Mouse (Mus musculus): ENCODE results near the gene Nt5dc3. TPM values are rescaled to one million over a fixed set of nuclear protein-coding genes. Genes with fewer than 3 reads are reported as not detected.

Nt5dc3 gene
- polyA plus RNA-seq, 1 experiment from 2014 or later, result 9.9 TPM

DNA sequence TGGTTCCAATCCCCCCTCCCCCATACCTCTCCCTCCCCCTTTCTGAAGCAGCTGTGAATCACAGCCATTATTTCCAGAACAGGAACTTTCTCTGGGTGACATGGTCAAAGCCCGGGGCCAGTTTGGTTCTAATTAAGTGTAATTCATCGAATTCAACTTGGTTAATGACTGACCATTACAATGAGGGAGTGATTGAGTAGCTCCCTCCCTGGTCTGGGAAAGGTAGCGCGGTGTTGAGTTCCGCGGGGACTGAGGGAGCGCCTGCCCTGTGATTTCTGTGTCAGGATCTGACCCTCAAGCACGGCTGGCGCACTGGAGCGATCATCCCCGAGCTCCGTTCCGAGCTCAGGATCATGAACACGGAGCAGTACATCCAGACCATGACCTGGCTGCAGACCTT, 46.1 kb downstream of the Nt5dc3 start:
- peaks cover 4% of the 10 kb centered on the region for H3K4me1 ChIP-seq
- no peak for ATAC-seq (ENCODE audit: low FRiP score)
- no peaks in the 10 kb centered on the region for H3K9me3 ChIP-seq (replicated peaks)
- H3K4me3 ChIP-seq (replicated peaks), result no peak overlapping the region
- no peak overlapping the region for H3K4me2 ChIP-seq
- WGBS, result 58% methylated on average over 14 of the region's 14 CpGs
- no peak overlapping the region for H3K9ac ChIP-seq (replicated peaks)
- H3K27me3 ChIP-seq (replicated peaks), result no peaks in the 10 kb centered on the region
- H3K27ac ChIP-seq (replicated peaks), result no peak overlapping the region
- peaks cover 23% of the 10 kb centered on the region for H3K36me3 ChIP-seq

DNA sequence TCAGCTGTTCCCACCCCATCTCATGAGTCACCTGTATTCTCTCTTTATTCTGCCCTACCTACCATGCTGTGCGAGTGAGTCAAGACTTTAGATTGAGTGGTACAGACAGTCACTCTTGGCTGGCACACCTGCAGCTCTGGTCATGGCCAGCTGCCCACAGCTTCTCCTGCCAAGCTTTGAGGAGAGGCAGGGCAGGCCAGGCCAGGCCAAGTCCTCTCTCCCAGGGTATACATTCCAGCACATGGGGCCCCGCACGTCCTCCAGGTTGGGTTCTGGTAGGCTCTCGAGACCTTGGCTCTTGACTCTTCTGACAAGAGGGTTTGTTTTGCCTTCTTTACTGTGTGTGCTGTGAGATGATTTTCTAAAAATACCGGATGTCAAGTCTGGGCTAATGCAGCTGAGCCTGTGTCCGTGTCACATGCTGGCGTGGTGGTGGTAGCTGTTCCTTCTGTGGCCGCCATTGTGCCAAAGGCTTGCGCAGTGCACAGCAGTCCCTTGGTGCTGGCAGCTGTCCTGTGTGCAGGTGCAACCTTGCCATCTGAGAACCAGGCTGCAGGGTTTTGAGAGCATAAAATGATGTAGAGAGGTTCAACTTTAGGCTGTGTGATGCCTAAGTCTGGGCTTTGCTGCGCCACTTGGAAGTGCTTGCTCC, 47.2 kb downstream of the Nt5dc3 start:
- Histone ChIP-seq H3K4me3 (replicated peaks) (no peak overlapping the region), H3K4me1 (no peaks in the 10 kb centered on the region), H3K9me3 (replicated peaks) (no peaks in the 10 kb centered on the region), H3K9ac (replicated peaks) (no peak overlapping the region), H3K27ac (replicated peaks) (no peak overlapping the region), H3K4me2 (no peak overlapping the region), H3K36me3 (peaks cover 18% of the 10 kb centered on the region), H3K27me3 (replicated peaks) (no peaks in the 10 kb centered on the region)
- ATAC-seq (ENCODE audit: low FRiP score), result no peak
- 91% methylated on average over 10 of the region's 10 CpGs for WGBS

GRCm38 (mm10) chr10:86826929-86827328, 48.1 kb downstream of the Nt5dc3 start:
- Histone ChIP-seq H3K4me3 (replicated peaks) (no peak overlapping the region), H3K36me3 (peaks cover 24% of the 10 kb centered on the region), H3K9ac (replicated peaks) (no peak overlapping the region), H3K4me1 (no peaks in the 10 kb centered on the region), H3K4me2 (no peak overlapping the region), H3K27ac (replicated peaks) (no peak overlapping the region), H3K9me3 (replicated peaks) (no peaks in the 10 kb centered on the region), H3K27me3 (replicated peaks) (no peaks in the 10 kb centered on the region)
- 87% methylated on average over 3 of the region's 3 CpGs for WGBS
- no peak for ATAC-seq (ENCODE audit: low FRiP score)

DNA sequence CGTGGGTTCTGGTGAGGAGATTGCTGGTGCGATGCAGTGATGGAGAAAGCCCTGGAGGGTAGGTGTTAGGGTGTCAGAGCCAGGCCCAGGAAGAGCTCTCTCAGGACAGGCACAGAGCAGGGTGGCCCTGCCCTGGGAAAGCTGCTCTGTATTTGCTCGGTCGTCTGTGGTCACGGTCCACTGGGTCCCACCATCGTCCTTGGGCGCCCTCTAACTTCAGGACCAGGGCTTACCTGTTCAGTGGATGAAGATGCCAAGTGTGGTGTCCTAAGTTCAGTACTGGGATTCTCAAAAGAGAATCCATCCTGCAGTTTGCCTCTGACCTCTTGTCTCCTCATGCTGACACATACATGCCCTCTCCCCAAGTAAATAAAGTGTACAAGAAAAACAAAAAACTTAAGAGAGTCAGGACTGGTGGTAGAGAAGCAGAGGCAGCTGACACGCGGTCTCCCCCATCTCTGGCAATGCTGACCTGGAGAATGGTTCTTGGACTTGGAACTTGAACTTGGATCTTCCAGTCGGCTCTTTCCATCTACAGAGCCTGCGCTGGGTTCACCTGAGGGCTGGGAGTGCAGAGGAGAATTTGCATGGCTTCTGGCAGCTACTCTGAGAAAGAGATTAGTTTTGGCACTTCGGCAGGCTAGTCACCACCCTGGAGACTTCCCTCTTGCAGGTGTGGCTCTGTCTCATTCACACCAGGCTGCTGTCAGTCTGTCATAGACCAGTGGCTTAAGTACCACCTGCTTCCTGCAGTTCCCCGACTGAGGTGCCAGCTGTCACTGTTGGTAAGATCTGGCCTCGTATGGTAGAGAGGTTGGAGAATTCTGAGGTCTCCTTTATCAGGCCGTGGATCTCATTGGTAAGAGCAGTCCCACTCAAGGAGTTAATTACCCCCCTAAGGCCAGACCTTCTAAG, 49.7 kb downstream of the Nt5dc3 start:
- 87% methylated on average over 15 of the region's 15 CpGs for WGBS
- peaks cover 25% of the 10 kb centered on the region for H3K36me3 ChIP-seq

GRCm38 (mm10) chr10:86829515-86829914, 50.7 kb downstream of the Nt5dc3 start:
- Histone ChIP-seq H3K27ac (replicated peaks) (no peak overlapping the region), H3K4me3 (replicated peaks) (no peak overlapping the region), H3K9me3 (replicated peaks) (no peaks in the 10 kb centered on the region), H3K27me3 (replicated peaks) (no peaks in the 10 kb centered on the region), H3K4me2 (no peak overlapping the region), H3K4me1 (no peaks in the 10 kb centered on the region), H3K36me3 (peaks cover 30% of the 10 kb centered on the region), H3K9ac (replicated peaks) (no peak overlapping the region)
- 90% methylated on average over 2 of the region's 2 CpGs for WGBS
- ATAC-seq (ENCODE audit: low FRiP score), result no peak

More for the DNA sequence above, 49.7 kb downstream of the Nt5dc3 start:
- Histone ChIP-seq H3K4me3 (replicated peaks) (no peak overlapping the region), H3K4me2 (no peak overlapping the region), H3K9me3 (replicated peaks) (no peaks in the 10 kb centered on the region), H3K27ac (replicated peaks) (no peak overlapping the region), H3K4me1 (no peaks in the 10 kb centered on the region), H3K27me3 (replicated peaks) (no peaks in the 10 kb centered on the region), H3K9ac (replicated peaks) (no peak overlapping the region)
- ATAC-seq (ENCODE audit: low FRiP score), result no peak

- no peaks in the 10 kb centered on the region for H3K9me3 ChIP-seq (replicated peaks)
- ATAC-seq (ENCODE audit: low FRiP score), result no peak
- no peak overlapping the region for H3K4me3 ChIP-seq (replicated peaks)
- H3K4me2 ChIP-seq, result no peak overlapping the region
- no peaks in the 10 kb centered on the region for H3K27me3 ChIP-seq (replicated peaks)
- H3K9ac ChIP-seq (replicated peaks), result no peak overlapping the region
- H3K36me3 ChIP-seq, result peaks cover 21% of the 10 kb centered on the region
- H3K27ac ChIP-seq (replicated peaks), result no peak overlapping the region
- WGBS, result 73% methylated on average over 4 of the region's 4 CpGs
- no peaks in the 10 kb centered on the region for H3K4me1 ChIP-seq
Observed at GRCm38 (mm10) chr10:86836784-86837183, 58.0 kb downstream of the Nt5dc3 start.

- Histone ChIP-seq H3K27ac (replicated peaks) (no peak overlapping the region), H3K27me3 (replicated peaks) (no peaks in the 10 kb centered on the region), H3K4me3 (replicated peaks) (no peak overlapping the region), H3K9me3 (replicated peaks) (no peaks in the 10 kb centered on the region), H3K4me1 (no peaks in the 10 kb centered on the region), H3K4me2 (no peak overlapping the region), H3K36me3 (peaks cover 16% of the 10 kb centered on the region), H3K9ac (replicated peaks) (no peak overlapping the region)
- ATAC-seq (ENCODE audit: low FRiP score), result no peak
- WGBS, result 82% methylated on average over 6 of the region's 6 CpGs
Observed at GRCm38 (mm10) chr10:86838827-86839226, 60.0 kb downstream of the Nt5dc3 start.

GRCm38 (mm10) chr10:86842659-86843058, 63.9 kb downstream of the Nt5dc3 start:
- WGBS, result 85% methylated on average over 5 of the region's 5 CpGs
- no peak overlapping the region for H3K9ac ChIP-seq (replicated peaks)
- H3K36me3 ChIP-seq, result no peaks in the 10 kb centered on the region
- no peak overlapping the region for H3K4me3 ChIP-seq (replicated peaks)
- no peak overlapping the region for H3K27ac ChIP-seq (replicated peaks)
- no peaks in the 10 kb centered on the region for H3K4me1 ChIP-seq
- ATAC-seq (ENCODE audit: low FRiP score), result no peak
- H3K4me2 ChIP-seq, result no peak overlapping the region
- no peaks in the 10 kb centered on the region for H3K27me3 ChIP-seq (replicated peaks)
- no peaks in the 10 kb centered on the region for H3K9me3 ChIP-seq (replicated peaks)

DNA sequence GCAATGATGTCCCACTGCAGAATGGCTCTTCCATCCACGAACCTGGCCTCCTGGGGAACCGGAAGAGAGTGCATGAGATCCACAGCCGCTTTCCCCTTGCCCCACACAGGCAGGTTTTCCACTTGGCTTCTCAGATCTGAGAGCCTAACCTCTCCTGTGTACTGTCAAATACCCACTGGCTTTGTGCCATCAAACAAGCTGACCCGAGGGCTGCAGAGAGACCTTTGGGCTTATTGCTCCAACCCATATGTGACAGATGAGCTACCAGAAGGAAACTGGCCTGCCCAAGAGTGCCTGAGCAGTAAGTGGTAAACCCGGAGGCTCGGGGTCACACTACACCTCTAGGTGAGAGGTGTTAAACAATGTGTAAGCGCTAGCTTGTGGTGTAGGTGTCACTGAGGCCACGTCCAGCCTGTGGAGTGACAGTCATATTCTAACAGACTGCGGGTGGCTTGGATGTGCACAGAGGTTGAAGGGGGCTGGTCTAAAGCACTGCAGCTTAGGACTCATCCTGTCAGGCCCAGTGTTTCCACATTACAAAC, 68.2 kb downstream of the Nt5dc3 start:
- ATAC-seq (ENCODE audit: low FRiP score), result no peak
- Histone ChIP-seq H3K27me3 (replicated peaks) (peaks cover 3% of the 10 kb centered on the region; the same call in 1 of the 2 replicates), H3K4me1 (no peaks in the 10 kb centered on the region), H3K9me3 (replicated peaks) (no peaks in the 10 kb centered on the region), H3K4me2 (no peak overlapping the region), H3K36me3 (no peaks in the 10 kb centered on the region), H3K27ac (replicated peaks) (no peak overlapping the region), H3K9ac (replicated peaks) (no peak overlapping the region), H3K4me3 (replicated peaks) (no peak overlapping the region)
- 85% methylated on average over 9 of the region's 9 CpGs for WGBS

DNA sequence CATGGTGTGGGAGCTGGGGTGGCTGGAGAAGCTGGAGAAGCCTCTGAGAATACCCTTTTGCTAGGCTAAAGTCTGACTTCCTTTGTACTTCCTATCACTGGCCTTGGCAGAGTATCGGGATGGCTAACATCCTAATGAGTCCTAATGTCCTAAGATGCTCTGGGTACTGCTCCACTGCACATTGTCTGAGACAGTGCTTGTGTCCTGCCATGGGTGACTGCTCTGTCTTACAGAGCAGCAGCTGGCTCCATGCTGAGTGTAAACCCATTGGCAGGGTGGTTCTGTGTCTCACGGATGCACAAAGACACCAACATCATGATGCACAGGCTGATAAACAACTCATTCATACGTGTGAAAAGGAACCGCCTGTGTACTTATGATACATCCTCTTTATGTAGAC, 70.3 kb downstream of the Nt5dc3 start:
- Histone ChIP-seq H3K4me2 (no peak overlapping the region), H3K9me3 (replicated peaks) (no peaks in the 10 kb centered on the region), H3K27ac (replicated peaks) (no peak overlapping the region), H3K27me3 (replicated peaks) (peaks cover 3% of the 10 kb centered on the region; the same call in 1 of the 2 replicates), H3K36me3 (no peaks in the 10 kb centered on the region), H3K4me1 (no peaks in the 10 kb centered on the region), H3K9ac (replicated peaks) (no peak overlapping the region), H3K4me3 (replicated peaks) (no peak overlapping the region)
- 91% methylated on average over 4 of the region's 4 CpGs for WGBS
- ATAC-seq (ENCODE audit: low FRiP score), result no peak

GRCm38 (mm10) chr10:86849508-86849907, 70.7 kb downstream of the Nt5dc3 start:
- ATAC-seq (ENCODE audit: low FRiP score), result no peak
- H3K27ac ChIP-seq (replicated peaks), result no peak overlapping the region

GRCm38 (mm10) chr10:86852160-86852559, 73.4 kb downstream of the Nt5dc3 start:
- H3K4me2 ChIP-seq, result no peak overlapping the region
- no peak overlapping the region for H3K4me3 ChIP-seq (replicated peaks)
- peaks cover 3% of the 10 kb centered on the region; the same call in 1 of the 2 replicates for H3K27me3 ChIP-seq (replicated peaks)
- H3K4me1 ChIP-seq, result no peaks in the 10 kb centered on the region
- no peaks in the 10 kb centered on the region for H3K36me3 ChIP-seq
- no peak overlapping the region for H3K27ac ChIP-seq (replicated peaks)
- no peak overlapping the region for H3K9ac ChIP-seq (replicated peaks)
- no peaks in the 10 kb centered on the region for H3K9me3 ChIP-seq (replicated peaks)
- 67% methylated on average over 6 of the region's 6 CpGs for WGBS
- no peak for ATAC-seq (ENCODE audit: low FRiP score)

More at GRCm38 (mm10) chr10:86849508-86849907, 70.7 kb downstream of the Nt5dc3 start:
- Histone ChIP-seq H3K4me3 (replicated peaks) (no peak overlapping the region), H3K9me3 (replicated peaks) (no peaks in the 10 kb centered on the region), H3K4me1 (no peaks in the 10 kb centered on the region), H3K36me3 (no peaks in the 10 kb centered on the region), H3K4me2 (no peak overlapping the region), H3K27me3 (replicated peaks) (peaks cover 3% of the 10 kb centered on the region; the same call in 1 of the 2 replicates), H3K9ac (replicated peaks) (no peak overlapping the region)
- WGBS, result 88% methylated on average over 4 of the region's 4 CpGs
